Mouse (Mus musculus) urinary bladder, postnatal 25 days (tissue): ENCODE measurements at regions not wholly inside any gene's neighbourhood (a gene's known extent, or its start where the extent isn't known, plus 50 kb on each side); places are given as distances from the start of the nearest gene placed in this dataset.

Experiments
- DNase-seq: peaks from one replicate; pipeline ENCODE4 v3.0.0; 2022; ENCODE audit warnings: low spot score

- DNase-seq, result no peak
These were observed 133.0 kb downstream of the Ndufa10 start for GRCm38 (mm10) chr1:92340644-92341043.

- no peak for DNase-seq
These were observed 135.1 kb downstream of the Ndufa10 start for GRCm38 (mm10) chr1:92338589-92338988.

DNA sequence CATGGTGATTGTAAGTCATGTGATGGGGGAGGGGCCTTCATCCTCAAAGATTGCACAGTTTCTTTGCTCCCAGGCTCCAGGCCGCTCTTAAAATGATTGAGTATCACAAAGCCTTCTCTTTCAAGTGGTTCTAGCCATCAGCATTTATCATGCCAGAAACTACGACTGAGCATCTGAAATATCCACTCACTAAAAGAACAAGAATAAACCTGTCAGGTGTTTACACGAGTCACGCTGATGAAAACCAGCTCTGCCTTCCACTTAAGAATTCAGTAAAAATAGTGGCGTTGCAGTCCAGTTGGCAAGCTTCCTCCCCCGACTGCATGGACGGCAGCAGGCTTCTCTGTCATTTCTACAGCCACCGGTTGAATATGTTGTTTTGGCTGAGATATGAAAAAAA, 136.2 kb downstream of the Ndufa10 start:
- no peak for DNase-seq

DNA sequence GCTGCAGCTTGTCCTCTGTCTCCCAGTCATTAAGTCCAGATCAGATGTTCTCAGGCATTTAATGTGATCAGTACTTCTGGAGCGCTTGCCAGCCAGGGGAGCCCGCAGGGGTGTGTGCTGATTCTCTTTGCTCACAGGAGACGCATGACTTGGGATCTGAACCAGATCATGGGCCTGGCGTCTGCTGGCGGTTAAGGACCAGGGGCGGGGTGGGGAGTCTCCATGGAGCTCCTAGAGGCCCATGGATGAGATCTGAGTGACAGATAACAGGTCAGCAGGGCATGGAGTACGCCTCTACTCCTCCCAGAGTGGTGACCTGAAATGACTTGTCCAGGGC, 136.7 kb upstream of the Hdac4 start:
- no peak for DNase-seq

DNA sequence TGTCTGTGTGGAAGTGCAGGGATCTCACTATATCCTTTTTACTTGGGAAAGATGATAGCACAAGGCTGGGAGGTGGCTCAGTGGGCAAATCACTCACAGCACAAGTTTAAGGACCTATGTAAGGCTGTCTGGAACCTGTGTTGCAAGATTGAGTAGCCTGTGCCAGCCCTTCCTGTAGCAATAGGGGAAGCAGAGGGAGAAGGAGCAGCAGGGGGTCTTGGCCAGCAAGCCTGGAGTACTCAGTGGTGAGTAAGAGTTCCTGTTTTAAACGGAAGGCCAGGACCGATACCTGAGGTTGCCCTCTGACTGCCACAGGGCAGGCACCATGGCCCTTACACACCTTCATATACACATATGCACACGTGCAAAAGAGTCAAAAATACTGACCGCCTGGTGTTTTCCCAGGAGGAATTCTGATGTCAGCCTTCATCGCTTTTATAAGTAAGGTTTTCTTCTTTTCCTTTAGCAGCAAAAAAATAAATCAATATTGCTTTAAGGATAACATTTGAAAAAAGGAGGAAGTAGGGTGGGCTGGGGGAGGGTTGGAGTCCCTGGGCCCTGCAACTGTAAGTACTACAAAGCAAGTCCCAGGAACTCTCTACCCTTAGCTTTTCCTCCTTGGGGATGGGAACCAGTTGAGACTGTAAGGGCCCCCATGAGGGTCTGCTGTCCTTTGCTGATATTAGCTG, 136.2 kb upstream of the Hdac4 start:
- DNase-seq, result no peak

- no peak for DNase-seq
These were observed 134.7 kb upstream of the Hdac4 start for GRCm38 (mm10) chr1:92330181-92330580.

DNA sequence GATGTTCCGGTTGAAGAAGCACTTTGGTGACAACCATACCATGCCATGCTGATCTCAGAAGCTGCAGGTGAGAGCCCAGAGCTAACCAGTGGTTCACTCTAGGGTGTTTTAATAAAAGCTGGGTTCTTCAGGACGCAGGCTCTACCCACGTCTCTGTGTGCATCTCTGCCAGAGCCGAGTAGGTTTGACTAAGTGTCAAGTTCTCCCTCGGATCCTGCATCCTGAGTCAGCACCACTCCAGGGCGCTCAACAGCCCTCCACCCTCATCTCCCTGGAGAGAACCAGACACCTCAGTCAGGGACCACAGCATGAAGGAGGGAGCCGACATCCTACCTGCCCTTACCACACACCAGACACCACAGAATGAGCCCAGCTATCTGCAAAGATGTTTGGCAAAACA, 134.0 kb upstream of the Hdac4 start:
- no peak for DNase-seq

GRCm38 (mm10) chr1:92327141-92327540, 131.6 kb upstream of the Hdac4 start:
- no peak for DNase-seq

GRCm38 (mm10) chr1:92325281-92325680, 129.8 kb upstream of the Hdac4 start:
- DNase-seq, result no peak

DNA sequence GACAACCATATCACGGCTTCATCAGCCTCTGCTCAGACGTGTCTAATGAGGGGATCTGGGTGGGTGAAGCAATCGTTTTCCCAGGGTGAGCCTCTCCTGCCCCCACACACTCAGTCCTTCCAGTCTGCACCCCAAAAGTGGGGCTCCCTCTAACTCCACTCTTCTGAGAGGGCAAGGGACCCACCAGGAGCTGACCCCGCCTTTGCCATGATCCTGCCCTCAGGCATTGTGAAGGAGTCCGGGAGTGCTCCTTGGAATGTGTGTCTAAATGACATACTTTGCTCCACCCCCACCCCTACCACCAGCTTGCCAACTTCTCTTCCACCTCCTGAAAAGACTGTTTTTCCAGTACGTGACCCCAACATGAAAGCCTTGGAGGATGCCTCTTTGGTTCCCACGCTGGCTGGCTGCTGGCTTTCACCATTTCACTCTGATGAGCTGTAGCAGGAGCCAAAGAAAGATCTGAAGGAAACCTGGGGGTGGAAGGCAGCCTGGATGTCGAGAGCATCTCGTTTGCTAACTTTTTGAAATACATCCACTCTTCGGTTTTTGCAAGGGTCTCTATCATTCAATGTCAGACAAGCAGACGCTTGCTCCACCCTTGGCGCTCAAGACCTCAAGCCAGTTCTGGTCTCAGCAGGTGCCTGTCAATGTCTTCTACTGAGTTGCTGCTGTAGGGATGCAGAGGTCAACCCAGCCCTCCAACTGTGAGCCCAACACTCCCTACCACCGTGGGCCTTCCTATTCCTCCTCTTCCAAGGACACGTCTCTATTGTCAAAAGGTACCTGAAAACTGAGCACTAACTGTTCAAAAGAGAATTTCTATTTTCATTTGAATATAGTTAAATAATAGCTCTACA, 128.8 kb upstream of the Hdac4 start:
- no peak for DNase-seq

GRCm38 (mm10) chr1:92317131-92317530, 121.6 kb upstream of the Hdac4 start:
- DNase-seq, result no peak

DNA sequence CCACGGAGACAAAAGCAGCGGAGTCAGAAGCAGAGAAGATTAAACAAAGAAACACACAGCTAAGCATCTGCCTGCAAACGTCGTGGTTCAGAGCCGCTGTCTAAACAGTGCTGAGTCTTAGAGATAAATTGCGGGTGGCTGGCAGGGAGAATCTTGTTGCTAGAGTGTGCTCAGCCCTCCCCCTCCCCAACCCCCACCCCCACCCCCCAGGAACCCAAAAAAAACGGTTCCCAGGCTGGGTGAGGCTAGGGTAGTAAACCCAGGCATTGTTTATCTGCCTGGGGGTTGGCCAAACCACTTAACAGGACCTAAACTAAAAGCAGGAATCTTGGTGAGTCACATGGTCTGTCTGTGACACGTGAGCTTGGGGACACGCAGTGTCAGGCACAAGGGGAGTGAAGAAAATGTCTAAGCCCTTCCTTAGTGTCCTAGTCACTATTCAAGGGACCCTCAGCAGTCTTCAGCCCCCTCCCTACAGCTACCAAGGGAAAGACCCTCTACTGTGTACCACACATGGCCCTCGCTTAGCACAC, 120.8 kb upstream of the Hdac4 start:
- DNase-seq, result no peak

GRCm38 (mm10) chr1:92313001-92313597, 117.6 kb upstream of the Hdac4 start:
- no peak for DNase-seq

GRCm38 (mm10) chr1:92309883-92310282, 114.4 kb upstream of the Hdac4 start:
- DNase-seq, result no peak

- DNase-seq, result no peak
These were observed 113.9 kb upstream of the Hdac4 start for GRCm38 (mm10) chr1:92309381-92309780.

GRCm38 (mm10) chr1:92308537-92308936, 113.0 kb upstream of the Hdac4 start:
- DNase-seq, result no peak

DNA sequence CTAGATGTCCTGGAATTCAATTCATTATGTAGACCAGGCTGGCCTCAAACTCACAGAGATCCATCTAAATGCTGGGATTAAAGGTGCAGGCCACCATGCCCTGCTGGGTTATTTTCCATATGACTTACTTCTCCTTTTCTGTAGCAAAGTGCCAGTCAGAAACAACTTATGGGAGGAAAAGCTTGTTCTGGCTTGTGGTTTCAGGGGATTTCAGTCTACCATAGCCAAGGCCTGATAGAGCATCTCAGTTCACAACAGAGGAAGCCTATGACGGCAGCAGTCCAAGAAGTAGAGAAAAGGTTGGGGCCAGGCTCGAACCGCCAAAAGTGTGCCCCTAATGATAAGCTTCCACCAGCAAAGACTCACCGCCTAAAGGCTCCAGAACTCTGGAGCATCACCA, 110.5 kb upstream of the Hdac4 start:
- no peak for DNase-seq

GRCm38 (mm10) chr1:92299041-92299440, 103.5 kb upstream of the Hdac4 start:
- DNase-seq, result no peak

DNA sequence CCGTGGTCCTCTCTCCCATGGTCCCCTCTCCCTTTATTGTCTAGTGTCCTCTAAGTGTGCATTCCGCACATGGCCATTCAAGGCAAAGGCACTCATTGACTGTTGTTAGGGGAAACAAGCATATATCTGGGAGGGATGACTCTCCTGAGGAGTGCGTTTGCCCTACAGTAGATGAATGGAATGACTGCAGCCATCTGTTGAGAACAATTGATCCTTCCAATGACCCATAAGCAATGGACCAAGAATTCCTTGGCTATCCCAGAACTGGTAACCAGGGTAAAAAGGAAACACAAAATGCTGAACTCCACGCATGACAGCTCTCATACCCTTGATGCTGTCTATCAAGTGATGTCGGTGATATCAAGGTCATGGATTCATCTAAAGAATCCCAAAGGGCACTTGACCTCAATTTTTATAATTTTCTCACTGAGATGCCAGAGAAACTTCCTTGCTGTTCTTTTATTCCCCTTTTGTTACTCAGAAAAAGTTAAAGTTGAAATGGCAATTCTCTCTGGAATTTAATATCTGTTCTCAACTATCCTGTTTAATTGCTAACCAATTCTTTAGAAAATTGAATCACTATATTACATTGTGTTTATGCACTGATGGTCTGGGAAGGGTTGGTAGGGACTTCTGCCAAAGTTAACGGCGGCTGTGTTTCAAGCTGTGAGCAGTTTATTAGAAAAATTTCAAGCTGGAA, 97.3 kb upstream of the Hdac4 start:
- no peak for DNase-seq

- DNase-seq, result no peak
These were observed 91.5 kb upstream of the Hdac4 start for GRCm38 (mm10) chr1:92286966-92287342.

DNA sequence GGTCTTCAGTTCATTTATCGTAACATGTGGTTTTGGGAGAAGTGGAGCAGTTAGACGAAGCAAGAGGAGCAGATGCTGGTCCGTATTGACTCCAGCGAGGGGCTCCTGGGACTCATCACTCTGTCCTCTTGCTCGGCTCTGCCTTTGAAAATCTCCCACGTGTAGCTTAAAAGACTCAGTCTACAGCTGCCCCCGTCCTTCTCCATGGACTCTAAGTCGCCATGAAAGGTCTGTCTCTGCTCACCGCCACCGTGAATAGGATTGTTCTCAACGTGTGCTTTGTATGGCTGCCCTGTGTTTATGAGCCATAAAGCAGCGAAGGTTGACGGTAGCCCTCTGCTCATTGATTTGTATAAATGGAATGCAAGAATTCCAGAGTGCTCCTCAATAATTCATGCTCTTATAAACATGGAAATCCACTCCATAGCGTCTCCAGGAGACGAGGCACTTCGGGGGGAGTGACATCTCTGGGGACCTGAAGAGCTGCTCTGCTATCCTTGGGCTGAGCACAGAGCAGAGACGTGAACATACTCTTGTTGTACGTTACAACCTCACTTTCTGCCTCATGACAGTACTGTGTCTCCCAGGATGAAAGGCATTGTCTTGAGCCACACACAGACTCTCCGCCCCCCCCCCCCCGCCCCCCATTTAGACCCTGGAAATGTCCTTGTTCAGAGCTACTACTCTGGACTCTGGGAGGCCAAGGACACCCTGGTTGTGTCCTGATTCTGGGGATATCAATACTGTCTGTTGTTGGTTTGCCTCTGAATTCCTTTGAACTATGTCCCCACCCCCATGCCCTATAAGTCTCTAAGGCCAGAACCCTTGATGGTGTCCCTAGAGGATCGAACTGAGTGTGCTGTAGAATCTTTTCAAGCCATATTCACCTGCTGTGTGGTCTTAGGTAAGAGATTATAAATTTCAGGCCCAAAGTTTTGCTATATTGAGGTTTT, 90.8 kb upstream of the Hdac4 start:
- DNase-seq, result no peak
